Mouse (Mus musculus) E14TG2a.4 (cell line): ENCODE results near the gene Psmd8.

Experiments
- CTCF ChIP-seq: conservative IDR thresholded peaks from 2 replicates; pipeline ENCODE4 v1.5.1; 2014; ENCODE audit warnings: low read length
- NANOG ChIP-seq: IDR thresholded peaks from 2 replicates; pipeline ENCODE4 v1.6.1; 2014; ENCODE audit warnings: borderline replicate concordance, low read length, mixed read lengths
- POU5F1 ChIP-seq: IDR thresholded peaks from 2 replicates; pipeline ENCODE4 v1.6.1; 2014; ENCODE audit warnings: low read length, borderline replicate concordance

GRCm38 (mm10) chr7:29170755-29171561 is 9.5 kb downstream of the Psmd8 start:
- no peak for TF ChIP-seq CTCF
- TF ChIP-seq NANOG = no peak
- no peak for TF ChIP-seq POU5F1
